Mouse (Mus musculus) MEL (cell line): ENCODE results near the gene Smarca1. TPM values are rescaled to one million over a fixed set of nuclear protein-coding genes. Genes with fewer than 3 reads are reported as not detected.
A peak's percentile ranks its signal among the peaks of the same experiment; 100 is the strongest.

Source experiments
- DNase-seq: peaks from one replicate; pipeline ENCODE4 v3.0.0; 2011; ENCODE audit warnings: low read depth, low spot score
- H3K27ac ChIP-seq: 2 replicates; pipeline ENCODE4 v1.5.1; 2012; ENCODE audit warnings: low read depth, mild to moderate bottlenecking, control low read depth, low read length, moderate library complexity; ENCODE audit not compliant: control insufficient read depth
- H3K27me3 ChIP-seq, 2 experiments: fragments of 150-350 bp in 1 of 2; sonication (generic) in 1 of 2; 2 replicates each; pipeline ENCODE4 v1.6.1; 2012; ENCODE audit warnings: low read length in 2 of 2, mild to moderate bottlenecking in 2 of 2, improper control_type of control experiment in 1 of 2, moderate library complexity in 1 of 2; ENCODE audit not compliant: insufficient read depth in 2 of 2, control insufficient read depth in 1 of 2
- H3K36me3 ChIP-seq, 2 experiments: 2 replicates each; pipeline ENCODE4 v1.6.1; 2012 to 2014; ENCODE audit warnings: low read length in 2 of 2, improper control_type of control experiment in 1 of 2, inconsistent platforms in 1 of 2, mild to moderate bottlenecking in 1 of 2; ENCODE audit not compliant: insufficient read depth in 2 of 2, control insufficient read depth in 1 of 2
- H3K4me1 ChIP-seq, 2 experiments: fragments of 150-350 bp in 1 of 2; sonication (generic) in 1 of 2; 2 replicates each; pipeline ENCODE4 v1.6.1; 2012; ENCODE audit warnings: low read length in 2 of 2, improper control_type of control experiment in 1 of 2, mild to moderate bottlenecking in 1 of 2; ENCODE audit not compliant: insufficient read depth in 2 of 2, control insufficient read depth in 1 of 2
- H3K4me3 ChIP-seq, 2 experiments: fragments of 150-350 bp in 1 of 2; sonication (generic) in 1 of 2; 2 replicates each; pipeline ENCODE4 v1.5.1; 2012; ENCODE audit warnings: low read depth in 2 of 2, low read length in 2 of 2, mild to moderate bottlenecking in 2 of 2, moderate library complexity in 2 of 2, control low read depth in 1 of 2, improper control_type of control experiment in 1 of 2; ENCODE audit not compliant: control insufficient read depth in 1 of 2, insufficient read depth in 1 of 2
- H3K79me2 ChIP-seq: 2 replicates; pipeline ENCODE4 v1.6.1; 2012; ENCODE audit warnings: mild to moderate bottlenecking, low read length, moderate library complexity; ENCODE audit not compliant: control insufficient read depth, poor library complexity, insufficient read depth
- H3K9ac ChIP-seq: 2 replicates; pipeline ENCODE4 v1.6.1; 2012; ENCODE audit warnings: low read depth, mild to moderate bottlenecking, control low read depth, low read length, moderate library complexity; ENCODE audit not compliant: control insufficient read depth, poor library complexity, severe bottlenecking
- H3K9me3 ChIP-seq: fragments of 150-350 bp; sonication (generic); replicated peaks from 2 replicates; pipeline ENCODE4 v1.6.1; 2012; ENCODE audit warnings: mild to moderate bottlenecking, low read length, improper control_type of control experiment, moderate library complexity; ENCODE audit not compliant: insufficient read depth
- BHLHE40 ChIP-seq: IDR thresholded peaks from 2 replicates; pipeline ENCODE4 v1.6.1; 2012; ENCODE audit warnings: low read depth, mild to moderate bottlenecking, inconsistent platforms, low read length, improper control_type of control experiment, borderline replicate concordance
- CHD1 ChIP-seq: IDR thresholded peaks from 2 replicates; pipeline ENCODE4 v1.6.1; 2012; ENCODE audit warnings: low read depth, mild to moderate bottlenecking, inconsistent platforms, low read length, improper control_type of control experiment
- CHD2 ChIP-seq: IDR thresholded peaks from 2 replicates; pipeline ENCODE4 v1.6.1; 2011; ENCODE audit warnings: low read length, improper control_type of control experiment
- E2F4 ChIP-seq: IDR thresholded peaks from 2 replicates; pipeline ENCODE4 v1.6.1; 2011; ENCODE audit warnings: low read depth, low read length, improper control_type of control experiment, borderline replicate concordance
- ELF1 ChIP-seq: IDR thresholded peaks from 2 replicates; pipeline ENCODE4 v1.6.1; 2014; ENCODE audit warnings: low read depth, mild to moderate bottlenecking, inconsistent platforms, low read length, improper control_type of control experiment, moderate library complexity
- EP300 ChIP-seq, 2 experiments: IDR thresholded peaks; 2 replicates each; pipeline ENCODE4 v1.6.1; 2011; ENCODE audit warnings: improper control_type of control experiment in 2 of 2, low read length in 2 of 2, low read depth in 1 of 2, mild to moderate bottlenecking in 1 of 2
- ETS1 ChIP-seq: IDR thresholded peaks from 2 replicates; pipeline ENCODE4 v1.6.1; 2012; ENCODE audit warnings: low read depth, mild to moderate bottlenecking, inconsistent platforms, low read length, improper control_type of control experiment, moderate library complexity
- GABPA ChIP-seq: IDR thresholded peaks from 2 replicates; pipeline ENCODE4 v1.6.1; 2012; ENCODE audit warnings: low read depth, mild to moderate bottlenecking, inconsistent platforms, low read length, improper control_type of control experiment, moderate library complexity
- GATA1 ChIP-seq: IDR thresholded peaks from 2 replicates; pipeline ENCODE4 v1.6.1; 2011; ENCODE audit warnings: low read depth, low read length, improper control_type of control experiment
- KAT2A ChIP-seq: conservative IDR thresholded peaks from 2 replicates; pipeline ENCODE4 v1.6.1; 2012; ENCODE audit warnings: low read depth, low read length, improper control_type of control experiment, inconsistent platforms
- MAFK ChIP-seq: IDR thresholded peaks from 2 replicates; pipeline ENCODE4 v1.6.1; 2011; ENCODE audit warnings: low read depth, mild to moderate bottlenecking, low read length, improper control_type of control experiment, borderline replicate concordance
- MAX ChIP-seq: IDR thresholded peaks from 2 replicates; pipeline ENCODE4 v1.6.1; 2011; ENCODE audit warnings: low read length, improper control_type of control experiment
- MAZ ChIP-seq: IDR thresholded peaks from 2 replicates; pipeline ENCODE4 v1.6.1; 2012; ENCODE audit warnings: low read depth, mild to moderate bottlenecking, inconsistent platforms, low read length, improper control_type of control experiment
- MEF2A ChIP-seq: IDR thresholded peaks from 2 replicates; pipeline ENCODE4 v1.6.1; 2014; ENCODE audit warnings: low read depth, mild to moderate bottlenecking, inconsistent platforms, low read length, improper control_type of control experiment; ENCODE audit not compliant: poor library complexity, insufficient replicate concordance, severe bottlenecking; ENCODE audit errors: extremely low read depth
- MYB ChIP-seq: IDR thresholded peaks from 2 replicates; pipeline ENCODE4 v1.6.1; 2011; ENCODE audit warnings: mild to moderate bottlenecking, low read depth, low read length, improper control_type of control experiment
- MYC ChIP-seq: IDR thresholded peaks from 2 replicates; pipeline ENCODE4 v1.6.1; 2011; ENCODE audit warnings: low read depth, mild to moderate bottlenecking, low read length, improper control_type of control experiment, moderate library complexity
- NELFE ChIP-seq: IDR thresholded peaks from 2 replicates; pipeline ENCODE4 v1.6.1; 2011; ENCODE audit warnings: low read depth, low read length, improper control_type of control experiment
- NRF1 ChIP-seq: IDR thresholded peaks from 2 replicates; pipeline ENCODE4 v1.6.1; 2014; ENCODE audit warnings: low read depth, mild to moderate bottlenecking, inconsistent platforms, low read length, improper control_type of control experiment, moderate library complexity; ENCODE audit not compliant: poor library complexity, insufficient read depth, severe bottlenecking
- POLR2A ChIP-seq, 2 experiments: IDR thresholded peaks; 2 replicates each; pipeline ENCODE4 v1.6.1; 2011 to 2012; ENCODE audit warnings: low read length in 2 of 2, mild to moderate bottlenecking in 2 of 2, control low read depth in 1 of 2, improper control_type of control experiment in 1 of 2, low read depth in 1 of 2, moderate library complexity in 1 of 2; ENCODE audit not compliant: control insufficient read depth in 1 of 2, insufficient read depth in 1 of 2, poor library complexity in 1 of 2
- POLR2AphosphoS2 ChIP-seq: IDR thresholded peaks from 2 replicates; pipeline ENCODE4 v1.6.1; 2011; ENCODE audit warnings: low read length, improper control_type of control experiment
- POLR2AphosphoS5 ChIP-seq: IDR thresholded peaks from 2 replicates; pipeline ENCODE4 v1.6.1; 2012; ENCODE audit warnings: low read depth, borderline replicate concordance, mild to moderate bottlenecking, inconsistent platforms, low read length, moderate library complexity, mixed read lengths
- RCOR1 ChIP-seq: IDR thresholded peaks from 2 replicates; pipeline ENCODE4 v1.6.1; 2012; ENCODE audit warnings: low read depth, mild to moderate bottlenecking, inconsistent platforms, low read length, improper control_type of control experiment
- SIN3A ChIP-seq: IDR thresholded peaks from 2 replicates; pipeline ENCODE4 v1.6.1; 2012; ENCODE audit warnings: low read length, improper control_type of control experiment, inconsistent platforms
- SMC3 ChIP-seq: IDR thresholded peaks from 2 replicates; pipeline ENCODE4 v1.6.1; 2011; ENCODE audit warnings: low read depth, low read length, improper control_type of control experiment
- TCF12 ChIP-seq: IDR thresholded peaks from 2 replicates; pipeline ENCODE4 v1.6.1; 2014; ENCODE audit warnings: low read depth, mild to moderate bottlenecking, inconsistent platforms, low read length, improper control_type of control experiment, moderate library complexity
- USF1 ChIP-seq: IDR thresholded peaks from 2 replicates; pipeline ENCODE4 v1.6.1; 2014; ENCODE audit warnings: low read depth, mild to moderate bottlenecking, inconsistent platforms, low read length, improper control_type of control experiment, moderate library complexity
- USF2 ChIP-seq, 2 experiments: IDR thresholded peaks; 2 replicates each; pipeline ENCODE4 v1.6.1; 2011 to 2012; ENCODE audit warnings: improper control_type of control experiment in 2 of 2, low read length in 2 of 2, borderline replicate concordance in 1 of 2, inconsistent platforms in 1 of 2, low read depth in 1 of 2, mild to moderate bottlenecking in 1 of 2; ENCODE audit not compliant: insufficient read depth in 1 of 2
- ZC3H11A ChIP-seq: IDR thresholded peaks from 2 replicates; pipeline ENCODE4 v1.6.1; 2012; ENCODE audit warnings: low read depth, mild to moderate bottlenecking, inconsistent platforms, low read length, improper control_type of control experiment
- ZKSCAN1 ChIP-seq: IDR thresholded peaks from 2 replicates; pipeline ENCODE4 v1.6.1; 2012; ENCODE audit warnings: low read depth, mild to moderate bottlenecking, inconsistent platforms, low read length, improper control_type of control experiment, moderate library complexity
- ZMIZ1 ChIP-seq: IDR thresholded peaks from 2 replicates; pipeline ENCODE4 v1.6.1; 2012; ENCODE audit warnings: low read depth, mild to moderate bottlenecking, inconsistent platforms, low read length, improper control_type of control experiment, moderate library complexity
- ZNF384 ChIP-seq: IDR thresholded peaks from 2 replicates; pipeline ENCODE4 v1.6.1; 2012; ENCODE audit warnings: low read depth, mild to moderate bottlenecking, inconsistent platforms, low read length, improper control_type of control experiment
- polyA plus RNA-seq, 2 experiments: library from polyadenylated mRNA; stranded (reverse) in 1 of 2; unstranded in 1 of 2; fragments of >175 nt in 1 of 2; fragments of >200 nt in 1 of 2; gene quantifications; 2 replicates each; pipeline versions ENCODE4 v1.2.1 to v1.2.4; 2012; ENCODE audit warnings: low replicate concordance in 2 of 2, low read depth in 1 of 2; ENCODE audit not compliant: insufficient read length in 2 of 2, insufficient read depth in 1 of 2, missing spikeins in 1 of 2
- total RNA-seq: library from RNA; depleted of rRNA; stranded (reverse); fragments of 300-350 nt; gene quantifications from 2 replicates; pipeline ENCODE4 v1.2.3, GENCODE M21; 2012

Smarca1 gene
- total and polyA plus RNA-seq, 3 experiments = not detected

DNA sequence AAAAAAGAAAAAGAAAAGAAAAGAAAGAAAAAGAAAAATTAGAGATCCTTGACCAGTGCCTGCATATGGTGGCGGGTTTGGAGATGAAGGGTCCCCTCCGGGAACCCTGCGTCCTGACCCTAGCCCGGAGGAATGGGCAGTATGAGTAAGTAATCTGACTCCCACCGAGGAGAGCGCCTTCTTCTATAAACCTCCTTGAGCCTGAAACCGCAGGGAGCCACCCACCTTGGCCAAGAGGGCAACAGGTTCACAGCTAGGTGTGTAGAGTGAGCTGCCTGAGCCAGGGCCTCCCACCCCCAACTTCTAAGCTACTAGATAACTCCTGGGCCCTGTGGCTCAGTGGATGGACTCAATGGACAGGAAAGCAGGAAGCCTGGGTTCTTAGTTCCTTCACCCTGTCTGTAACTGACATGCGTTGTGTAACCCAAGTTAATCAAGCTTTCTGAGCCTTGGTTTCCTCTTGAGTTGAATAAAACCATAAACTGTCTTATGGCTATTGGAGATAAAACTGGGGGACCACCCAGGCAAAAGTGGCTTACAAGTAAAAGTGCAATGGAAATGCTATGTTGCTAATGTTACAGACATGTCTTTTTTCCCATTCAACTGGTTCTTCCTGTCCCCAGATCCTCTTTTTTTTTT lies 20.2 kb upstream of the Smarca1 start (continued):
- TF ChIP-seq ELF1 (peak; percentile 49; the same call in 1 of the 2 replicates), NRF1 (0 out of 2 replicates have a peak, but pooled peaks have one; percentile 31), ZKSCAN1 (no peak), CHD2 (no peak), POLR2AphosphoS5 (no peak), RCOR1 (0 out of 2 replicates have a peak, but pooled peaks have one; percentile 12), MAZ (no peak), ZNF384 (peak; percentile 41), TCF12 (peak; percentile 76), POLR2AphosphoS2 (peak; percentile 62), BHLHE40 (no peak), MAFK (no peak), ZC3H11A (no peak), MAX (no peak)

GRCm38 (mm10) chrX:47912306-47912792 lies 19.6 kb upstream of the Smarca1 start, which contains the start of gene Ocrl:
Ocrl (plus strand) TSS chrX:47912387.
- Histone ChIP-seq H3K9ac (peak within 1 kb of the TSS; percentile 85), H3K4me1 (peaks cover 3 to 8% of the 10 kb centered on the region in 2 experiments; a peak in 2 of 4 replicates), H3K27ac (peak within 1 kb of the TSS; percentile 64), H3K79me2 (no peaks in the 10 kb centered on the region; the same call in none of the 2 replicates), H3K4me3 (peak within 1 kb of the TSS; percentile 54 to 93), H3K9me3 (no peaks in the 10 kb centered on the region), H3K36me3 (peaks cover 0 to 12% of the 10 kb centered on the region in 2 experiments; a peak in 2 of 4 replicates), H3K27me3 (no peaks in the 10 kb centered on the region)
- peak; percentile 80 for DNase-seq
- peak; percentile 93 for TF ChIP-seq MAZ
- TF ChIP-seq ZC3H11A = no peak
- TF ChIP-seq USF1 = no peak
- TF ChIP-seq BHLHE40 = no peak
- TF ChIP-seq CHD2 = no peak
- no peak for TF ChIP-seq ELF1
- no peak for TF ChIP-seq KAT2A
- TF ChIP-seq POLR2AphosphoS2 = no peak
- no peak; a peak in 1 of 4 replicates for TF ChIP-seq EP300 (IDR thresholded peaks at IDR 0.05; ENCODE audit: low read depth in 1 of 2, low read length in 2 of 2)
- no peak for TF ChIP-seq MEF2A
- TF ChIP-seq MAX = no peak
- 0 out of 2 replicates have a peak, but pooled peaks have one; percentile 34 for TF ChIP-seq ZMIZ1
- no peak for TF ChIP-seq MYC
- peak in 1 of 2 experiments; percentile 30; a peak in 1 of 4 replicates for TF ChIP-seq POLR2A (IDR thresholded peaks at IDR 0.05; ENCODE audit: control insufficient read depth in 1 of 2, insufficient read depth in 1 of 2, low read depth in 1 of 2, low read length in 2 of 2, poor library complexity in 1 of 2)
- no peak for TF ChIP-seq SIN3A
- no peak for TF ChIP-seq USF2 (IDR thresholded peaks at IDR 0.05; ENCODE audit: borderline replicate concordance in 1 of 2, insufficient read depth in 1 of 2, low read depth in 1 of 2, low read length in 2 of 2)
- no peak for TF ChIP-seq RCOR1
- TF ChIP-seq NRF1 = no peak
- peak; percentile 14; the same call in 1 of the 2 replicates for TF ChIP-seq GABPA
- TF ChIP-seq ETS1 = no peak
- TF ChIP-seq NELFE = peak; percentile 32; the same call in 1 of the 2 replicates
- TF ChIP-seq POLR2AphosphoS5 = no peak
- TF ChIP-seq TCF12 = no peak
- TF ChIP-seq MYB = no peak
- TF ChIP-seq GATA1 = no peak
- no peak for TF ChIP-seq CHD1
- no peak for TF ChIP-seq SMC3
- no peak for TF ChIP-seq E2F4
